Mouse (Mus musculus) layer of hippocampus, adult 9-10 months (tissue): ENCODE measurements around the gene Atp5e.

Experiments
- DNase-seq: peaks from one replicate; pipeline ENCODE4 v3.0.0; 2022; ENCODE audit warnings: low spot score

The Atp5e gene

DNA sequence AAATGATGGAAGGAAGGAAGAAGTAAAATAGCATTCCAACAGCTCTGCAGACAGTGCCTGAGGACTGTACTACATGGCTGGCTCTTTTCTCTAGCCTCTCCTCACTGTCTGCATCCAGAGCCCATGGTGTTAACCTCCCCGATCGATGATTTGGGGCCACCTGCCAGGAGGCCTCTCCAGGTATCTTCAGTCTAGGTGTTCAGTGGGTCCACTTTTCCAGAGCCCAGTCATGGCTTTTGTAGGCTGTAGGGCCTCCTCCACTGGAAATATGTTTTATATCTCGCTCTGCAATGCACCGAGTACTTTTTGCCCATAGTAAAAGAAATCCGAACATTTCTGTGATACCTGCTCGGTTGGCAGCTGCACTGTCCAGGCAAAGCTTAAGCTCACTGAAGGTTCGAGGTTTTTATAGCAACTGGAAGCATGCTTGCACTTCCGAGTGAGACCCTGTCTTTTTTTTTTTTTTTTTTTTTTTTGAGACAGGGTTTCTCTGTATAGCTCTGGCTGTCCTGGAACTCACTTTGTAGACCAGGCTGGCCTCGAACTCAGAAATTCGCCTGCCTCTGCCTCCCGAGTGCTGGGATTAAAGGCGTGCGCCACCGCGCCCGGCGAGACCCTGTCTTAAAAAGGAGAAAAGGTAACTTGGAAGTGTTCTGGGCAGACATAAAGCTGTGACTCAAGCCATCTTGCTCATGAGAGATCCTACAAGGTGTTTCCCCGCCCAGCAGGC is 48.7 kb downstream of the Atp5e start:
- DNase-seq, result no peak

DNA sequence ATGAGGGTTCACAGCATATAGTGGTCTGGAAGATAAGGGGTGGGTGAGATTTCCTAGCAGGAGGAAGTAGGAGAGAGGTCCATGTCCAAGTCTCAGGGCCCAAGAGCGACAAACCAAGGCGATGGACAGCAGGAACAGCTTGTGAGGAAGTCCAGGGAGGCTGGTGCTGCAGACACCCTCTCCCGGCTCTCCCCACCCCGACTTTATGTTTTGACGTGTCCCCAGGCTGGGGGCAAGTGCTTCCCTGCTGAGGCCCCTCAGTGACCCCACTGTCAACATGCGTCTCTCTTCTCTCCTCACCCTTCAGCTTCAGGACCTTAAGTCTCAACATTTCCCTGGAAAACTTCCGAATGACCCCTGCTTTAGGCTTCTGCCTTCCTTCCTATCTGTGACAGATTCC is 50.8 kb downstream of the Atp5e start:
- no peak for DNase-seq
